Mouse (Mus musculus): ENCODE measurements around the gene Rit1. TPM values are rescaled to one million over a fixed set of nuclear protein-coding genes. Genes with fewer than 3 reads are reported as not detected.

Gene Rit1
- polyA plus RNA-seq, 1 experiment from 2014 or later, result 38.9 TPM

Other genes with a start within 250 kb of the Rit1 start
- 13.5 and 18.3 TPM in 2 replicates for gene Lmna, start 206.9 kb upstream of the Rit1 start, polyA plus RNA-seq (2016; fragmentation: Nextera tagmentation; extraction: Ambion mirVana)
- gene Mex3a, start 184.4 kb upstream of the Rit1 start, polyA plus RNA-seq (2016; fragmentation: Nextera tagmentation; extraction: Ambion mirVana), result 27.7 and 33.8 TPM in 2 replicates
- 0.49 and 0.79 TPM in 2 replicates for gene Rab25, start 168.5 kb upstream of the Rit1 start, polyA plus RNA-seq (2016; fragmentation: Nextera tagmentation; extraction: Ambion mirVana)
- 175 and 192 TPM in 2 replicates for gene Lamtor2, start 163.8 kb upstream of the Rit1 start, polyA plus RNA-seq (2016; fragmentation: Nextera tagmentation; extraction: Ambion mirVana)
- gene Ubqln4, start 163.1 kb upstream of the Rit1 start, polyA plus RNA-seq (2016; fragmentation: Nextera tagmentation; extraction: Ambion mirVana), result 71.1 and 74.1 TPM in 2 replicates
- 201 and 207 TPM in 2 replicates for gene Ssr2, start 141.0 kb upstream of the Rit1 start, polyA plus RNA-seq (2016; fragmentation: Nextera tagmentation; extraction: Ambion mirVana)
- 82.2 and 106 TPM in 2 replicates for gene Arhgef2, start 110.9 kb upstream of the Rit1 start, polyA plus RNA-seq (2016; fragmentation: Nextera tagmentation; extraction: Ambion mirVana)
- gene Rxfp4, start 63.7 kb upstream of the Rit1 start, polyA plus RNA-seq (2016; fragmentation: Nextera tagmentation; extraction: Ambion mirVana), result not detected in 2 replicates
- gene Khdc4, start 31.0 kb upstream of the Rit1 start, polyA plus RNA-seq (2016; fragmentation: Nextera tagmentation; extraction: Ambion mirVana), result 95.5 and 102 TPM in 2 replicates
- 129 and 187 TPM in 2 replicates for gene Syt11, start 58.3 kb downstream of the Rit1 start, polyA plus RNA-seq (2016; fragmentation: Nextera tagmentation; extraction: Ambion mirVana)
- gene Gon4l, start 118.4 kb downstream of the Rit1 start, polyA plus RNA-seq (2016; fragmentation: Nextera tagmentation; extraction: Ambion mirVana), result 15.3 and 17.3 TPM in 2 replicates
- gene Msto1, start 197.2 kb downstream of the Rit1 start, polyA plus RNA-seq (2016; fragmentation: Nextera tagmentation; extraction: Ambion mirVana), result 68.9 and 70.8 TPM in 2 replicates
- gene Ash1l, start 233.8 kb downstream of the Rit1 start, polyA plus RNA-seq (2016; fragmentation: Nextera tagmentation; extraction: Ambion mirVana), result 13.4 and 14.3 TPM in 2 replicates
- 131 TPM in 2 replicates for gene Dap3, start 234.3 kb downstream of the Rit1 start, polyA plus RNA-seq (2016; fragmentation: Nextera tagmentation; extraction: Ambion mirVana)

Measured in midbrain, embryonic 10.5 days (tissue).